Mouse (Mus musculus) hindbrain, embryonic 16.5 days (tissue): ENCODE measurements around the gene Plcg1. TPM values are rescaled to one million over a fixed set of nuclear protein-coding genes. Genes with fewer than 3 reads are reported as not detected.

ENCODE experiments used
- ATAC-seq: fragments of 200-750 bp; cut with Nextera tagmentation; 2 replicates; pipeline ENCODE4 v1.8.0; 2017; ENCODE audit warnings: moderate TSS enrichment, moderate library complexity
- H3K27ac ChIP-seq: fragments of 300-500 bp; sonication (generic); 2 replicates; pipeline ENCODE4 v1.5.1; 2014; ENCODE audit warnings: low read depth, mild to moderate bottlenecking, control low read depth, low read length, moderate library complexity
- H3K27me3 ChIP-seq: fragments of 300-500 bp; sonication (generic); replicated peaks from 2 replicates; pipeline ENCODE4 v1.6.1; 2014; ENCODE audit warnings: low read length; ENCODE audit not compliant: control insufficient read depth, insufficient read depth
- H3K36me3 ChIP-seq: fragments of 300-500 bp; sonication (generic); 2 replicates; pipeline ENCODE4 v1.6.1; 2014; ENCODE audit warnings: mild to moderate bottlenecking, low read length, moderate library complexity, mixed read lengths; ENCODE audit not compliant: control insufficient read depth, insufficient read depth
- H3K4me1 ChIP-seq: fragments of 300-500 bp; sonication (generic); 2 replicates; pipeline ENCODE4 v1.6.1; 2014; ENCODE audit warnings: low read depth, low read length; ENCODE audit not compliant: control insufficient read depth, insufficient read depth
- H3K4me2 ChIP-seq: fragments of 300-500 bp; sonication (generic); 2 replicates; pipeline ENCODE4 v1.6.1; 2014; ENCODE audit warnings: mild to moderate bottlenecking, low read length, control low read depth, moderate library complexity
- H3K4me3 ChIP-seq: fragments of 300-500 bp; sonication (generic); 2 replicates; pipeline ENCODE4 v1.5.1; 2014; ENCODE audit warnings: mild to moderate bottlenecking, low read length, control low read depth, moderate library complexity
- H3K9ac ChIP-seq: fragments of 300-500 bp; sonication (generic); 2 replicates; pipeline ENCODE4 v1.6.1; 2014; ENCODE audit warnings: low read depth, mild to moderate bottlenecking, control low read depth, low read length, moderate library complexity
- H3K9me3 ChIP-seq: fragments of 300-500 bp; sonication (generic); 2 replicates; pipeline ENCODE4 v1.6.1; 2014; ENCODE audit warnings: mild to moderate bottlenecking, low read length, moderate library complexity; ENCODE audit not compliant: control insufficient read depth
- WGBS: fragments of 180-500 bp; shearing (Covaris S2); extraction: QIAGEN DNeasy Blood & Tissue Kit; methylation state at CpG from one replicate; pipeline ENCODE4 v1.1.7; 2014; 5-methylcytosine and 5-hydroxymethylcytosine counted together
- polyA plus RNA-seq: library from polyadenylated mRNA; unstranded; fragments of >200 nt; fragmentation: Nextera tagmentation; extraction: Ambion mirVana; gene quantifications from 2 replicates; pipeline ENCODE4 v1.2.1, GENCODE M21; 2015

Gene Plcg1
- polyA plus RNA-seq, 1 experiment from 2014 or later, result 41.5 TPM

DNA sequence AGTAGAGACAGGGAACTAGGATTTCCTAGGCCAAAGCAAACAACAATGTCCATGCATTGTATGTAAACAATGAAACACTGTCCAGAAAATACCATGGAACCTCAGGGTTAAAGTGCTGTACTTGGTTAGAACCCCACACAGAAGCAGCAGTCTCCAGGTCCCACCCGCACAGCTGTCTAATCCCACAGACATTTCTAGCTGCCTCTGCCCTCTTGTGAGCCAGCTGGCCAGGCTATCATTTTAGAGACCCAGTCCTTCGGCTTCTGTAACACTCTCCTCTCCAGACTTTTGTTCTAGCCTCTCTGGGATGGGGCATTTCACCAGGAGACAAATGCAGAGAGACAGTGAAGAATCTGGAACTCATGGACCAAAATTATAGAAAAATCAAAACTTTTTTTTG is 46.9 kb downstream of the Plcg1 start:
- no peaks in the 10 kb centered on the region for H3K4me1 ChIP-seq
- no peaks in the 10 kb centered on the region for H3K27me3 ChIP-seq
- no peak overlapping the region for H3K4me3 ChIP-seq
- H3K27ac ChIP-seq, result no peak overlapping the region
- H3K4me2 ChIP-seq, result no peak overlapping the region
- no peak for ATAC-seq
- H3K9me3 ChIP-seq, result no peaks in the 10 kb centered on the region
- WGBS, result 93% methylated on average over 2 of the region's 2 CpGs
- H3K9ac ChIP-seq, result no peak overlapping the region
- H3K36me3 ChIP-seq, result peaks cover 6% of the 10 kb centered on the region; the same call in 1 of the 2 replicates

DNA sequence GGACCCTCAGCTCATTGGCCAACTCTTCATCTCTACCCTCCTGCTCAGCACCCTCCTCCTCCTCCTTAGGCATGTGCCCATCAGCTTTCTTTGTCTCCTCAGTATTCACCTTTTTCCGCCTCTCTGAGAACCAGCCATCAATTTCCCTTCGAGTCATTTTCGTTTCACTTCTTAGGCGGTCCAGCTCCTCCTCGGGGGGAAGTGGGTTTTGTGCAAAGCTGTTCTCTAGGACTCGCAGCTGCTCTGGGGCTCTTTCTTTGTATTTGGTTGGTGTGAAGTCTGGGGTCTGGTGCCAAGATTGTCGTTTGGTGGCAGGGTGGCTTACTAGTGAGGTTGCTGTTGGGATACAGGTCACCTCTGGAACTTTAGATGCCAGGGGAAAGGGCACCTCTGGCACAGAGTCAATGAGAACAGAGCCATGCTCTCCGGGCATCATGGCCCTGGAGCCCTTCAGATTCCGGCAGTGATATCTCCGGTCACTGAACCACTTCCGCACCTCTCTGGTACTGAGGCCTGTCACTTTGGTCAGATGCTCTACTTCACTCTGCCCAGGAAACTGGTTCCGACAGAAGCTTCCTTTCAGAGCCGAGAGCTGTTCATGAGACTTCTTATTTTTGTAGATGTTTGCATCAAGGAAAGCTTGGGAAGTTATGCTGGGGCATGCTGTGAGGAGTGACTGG is 49.2 kb downstream of the Plcg1 start:
- WGBS, result 86% methylated on average over 13 of the region's 13 CpGs
- Histone ChIP-seq H3K36me3 (peaks cover 6% of the 10 kb centered on the region; the same call in 1 of the 2 replicates), H3K4me1 (no peaks in the 10 kb centered on the region), H3K27me3 (no peaks in the 10 kb centered on the region), H3K4me2 (no peak overlapping the region), H3K9me3 (no peaks in the 10 kb centered on the region), H3K27ac (no peak overlapping the region), H3K4me3 (no peak overlapping the region), H3K9ac (no peak overlapping the region)
- ATAC-seq, result no peak

DNA sequence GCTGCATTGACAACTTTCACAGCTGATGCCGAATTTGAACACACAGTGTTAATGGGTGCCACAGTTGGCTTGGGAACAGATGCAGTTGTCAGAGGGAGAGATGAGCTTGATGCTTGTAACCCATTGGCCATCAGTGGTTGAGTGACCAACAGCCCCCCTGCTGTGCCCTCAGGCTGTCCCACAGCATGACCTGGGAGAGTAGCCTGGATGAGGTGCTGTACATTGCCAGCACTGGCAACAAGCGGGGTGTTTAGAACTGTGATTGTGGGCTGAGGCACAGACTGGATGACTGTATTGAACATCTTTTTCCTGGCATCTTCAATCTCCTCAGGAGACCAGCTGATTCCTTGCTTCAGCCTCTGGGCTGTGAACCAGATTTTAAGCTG is 49.7 kb downstream of the Plcg1 start:
- 94% methylated on average over 2 of the region's 2 CpGs for WGBS

DNA sequence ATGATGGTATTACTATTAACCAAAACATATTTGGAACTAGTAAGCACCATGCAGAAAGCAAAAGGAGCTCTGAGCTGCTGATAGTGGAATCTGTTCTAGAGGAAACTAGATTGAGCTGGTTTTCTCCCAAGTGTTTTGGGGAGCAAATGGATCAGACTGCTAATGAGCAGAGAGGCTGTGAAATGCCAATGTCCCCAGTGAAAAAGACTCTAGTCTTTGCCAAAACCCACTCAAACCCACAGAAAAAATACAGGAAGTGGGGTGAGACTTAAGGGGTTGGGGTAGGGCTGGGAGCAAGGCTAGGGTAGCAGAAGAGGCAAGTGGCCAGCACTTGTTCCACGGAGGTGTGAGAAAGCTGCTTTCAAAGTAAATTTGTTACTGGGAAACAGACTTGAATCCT is 55.2 kb downstream of the Plcg1 start:
- H3K27ac ChIP-seq, result peak overlapping the region; percentile 78
- no peaks in the 10 kb centered on the region for H3K27me3 ChIP-seq
- peaks cover 9% of the 10 kb centered on the region for H3K4me1 ChIP-seq
- H3K4me3 ChIP-seq, result no peak overlapping the region
- no peak overlapping the region for H3K4me2 ChIP-seq
- H3K9ac ChIP-seq, result no peak overlapping the region
- ATAC-seq, result peak; percentile 90
- 60% methylated on average over 1 of the region's 1 CpGs for WGBS
- no peaks in the 10 kb centered on the region for H3K9me3 ChIP-seq
- peaks cover 3% of the 10 kb centered on the region; the same call in 1 of the 2 replicates for H3K36me3 ChIP-seq

More for the DNA sequence above, 49.7 kb downstream of the Plcg1 start:
- H3K27me3 ChIP-seq, result no peaks in the 10 kb centered on the region
- no peak for ATAC-seq
- peaks cover 2% of the 10 kb centered on the region for H3K4me1 ChIP-seq
- no peak overlapping the region for H3K4me3 ChIP-seq
- no peak overlapping the region for H3K9ac ChIP-seq
- H3K9me3 ChIP-seq, result no peaks in the 10 kb centered on the region
- H3K27ac ChIP-seq, result no peak overlapping the region
- H3K4me2 ChIP-seq, result no peak overlapping the region
- H3K36me3 ChIP-seq, result peaks cover 6% of the 10 kb centered on the region; the same call in 1 of the 2 replicates

DNA sequence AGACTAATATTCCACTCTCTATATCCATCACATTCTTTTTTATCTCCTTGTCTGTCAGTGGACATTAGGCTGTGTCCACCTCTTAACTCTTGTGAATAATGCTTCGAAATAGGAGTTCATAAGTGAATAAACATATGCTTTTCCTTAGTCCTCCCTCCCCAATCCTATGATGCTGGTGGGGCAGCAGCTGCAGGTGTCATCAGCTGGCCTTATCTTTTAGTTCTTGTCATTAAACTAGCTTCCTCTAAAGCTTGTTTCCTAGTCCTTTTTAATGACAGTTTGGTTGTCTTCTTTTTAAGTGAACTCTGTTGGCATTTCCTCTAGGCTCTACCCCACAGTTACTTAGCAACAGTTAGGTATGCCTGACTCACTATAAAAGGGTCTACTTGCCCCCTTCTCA is 57.9 kb downstream of the Plcg1 start:
- H3K4me3 ChIP-seq, result no peak overlapping the region
- no peaks in the 10 kb centered on the region for H3K9me3 ChIP-seq
- H3K4me2 ChIP-seq, result no peak overlapping the region
- H3K27ac ChIP-seq, result no peak overlapping the region
- no peak for ATAC-seq
- peaks cover 9% of the 10 kb centered on the region for H3K4me1 ChIP-seq
- H3K36me3 ChIP-seq, result no peaks in the 10 kb centered on the region
- no peaks in the 10 kb centered on the region for H3K27me3 ChIP-seq
- WGBS, result 90% methylated on average over 1 of the region's 1 CpGs
- no peak overlapping the region for H3K9ac ChIP-seq

DNA sequence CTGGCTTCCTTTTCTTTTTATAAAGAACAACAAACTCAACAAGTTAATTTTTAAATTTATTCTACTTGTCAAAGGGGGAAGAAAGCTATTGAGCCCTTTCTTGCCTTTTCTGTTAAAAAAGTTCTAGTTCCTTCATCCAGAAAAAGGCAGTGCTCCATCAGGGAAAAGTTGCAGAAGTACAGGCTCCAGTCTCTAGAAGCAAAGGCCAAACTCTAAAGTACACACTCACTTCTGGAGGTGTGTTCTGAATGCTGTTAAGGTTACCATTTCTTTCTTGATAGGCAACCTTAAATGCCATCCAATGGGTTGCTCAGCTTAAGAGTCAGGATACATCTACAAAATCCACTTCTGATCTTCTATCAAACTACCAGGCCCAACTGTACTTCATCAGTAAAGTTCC is 58.6 kb downstream of the Plcg1 start:
- Histone ChIP-seq H3K4me3 (no peak overlapping the region), H3K36me3 (no peaks in the 10 kb centered on the region), H3K4me1 (peaks cover 9% of the 10 kb centered on the region), H3K9ac (no peak overlapping the region), H3K9me3 (no peaks in the 10 kb centered on the region), H3K4me2 (no peak overlapping the region), H3K27ac (no peak overlapping the region), H3K27me3 (no peaks in the 10 kb centered on the region)
- no peak for ATAC-seq

DNA sequence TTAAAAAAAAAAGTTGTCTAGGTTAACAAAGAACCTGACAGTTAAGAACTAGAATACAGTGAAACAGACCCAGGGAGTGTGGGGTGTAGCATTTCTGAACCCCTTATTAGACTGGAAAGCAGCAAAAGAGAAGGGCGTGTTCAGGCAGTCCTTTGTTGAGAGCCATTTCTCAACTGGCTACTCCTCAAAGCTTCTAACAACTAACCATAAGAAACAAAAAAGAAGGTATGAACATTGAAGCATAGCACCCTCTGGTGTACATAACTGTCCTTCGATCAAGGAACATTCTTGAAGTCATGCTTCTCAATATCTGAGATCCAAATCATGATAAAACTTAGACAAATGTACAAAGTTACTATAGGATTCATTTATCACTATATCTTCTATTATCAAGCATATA is 62.0 kb downstream of the Plcg1 start:
- 83% methylated on average over 2 of the region's 2 CpGs for WGBS
- no peak for ATAC-seq

DNA sequence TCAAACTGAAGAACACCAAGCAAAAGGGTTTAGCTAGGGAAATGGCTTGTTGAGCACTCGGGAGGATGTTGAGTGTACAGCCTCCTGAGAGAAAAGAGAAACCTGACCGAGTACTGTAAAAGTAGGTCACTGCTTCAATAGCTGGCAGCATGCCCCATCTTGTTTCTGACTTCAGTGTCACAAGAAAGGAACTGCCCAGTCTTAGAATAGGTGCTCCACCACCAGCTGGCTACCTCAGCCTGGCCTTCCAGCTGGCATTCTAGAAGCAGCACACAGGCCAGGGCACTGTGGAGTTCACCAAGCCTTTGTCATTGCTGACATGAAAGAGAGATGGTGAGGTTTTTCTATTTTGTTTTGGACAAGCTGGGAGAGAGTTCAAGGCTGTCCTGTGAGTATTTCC is 65.9 kb downstream of the Plcg1 start:
- no peak overlapping the region for H3K9ac ChIP-seq
- no peaks in the 10 kb centered on the region for H3K27me3 ChIP-seq
- no peak overlapping the region for H3K27ac ChIP-seq
- peak; percentile 88 for ATAC-seq
- H3K4me1 ChIP-seq, result no peaks in the 10 kb centered on the region
- H3K4me2 ChIP-seq, result no peak overlapping the region
- no peaks in the 10 kb centered on the region for H3K36me3 ChIP-seq
- no peak overlapping the region for H3K4me3 ChIP-seq
- no peaks in the 10 kb centered on the region for H3K9me3 ChIP-seq
- 48% methylated on average over 2 of the region's 2 CpGs for WGBS

More for the DNA sequence above, 62.0 kb downstream of the Plcg1 start:
- H3K9me3 ChIP-seq, result no peaks in the 10 kb centered on the region
- H3K4me1 ChIP-seq, result no peaks in the 10 kb centered on the region
- no peak overlapping the region for H3K9ac ChIP-seq
- H3K4me2 ChIP-seq, result no peak overlapping the region
- no peak overlapping the region for H3K27ac ChIP-seq
- H3K4me3 ChIP-seq, result no peak overlapping the region
- H3K27me3 ChIP-seq, result no peaks in the 10 kb centered on the region
- no peaks in the 10 kb centered on the region for H3K36me3 ChIP-seq

DNA sequence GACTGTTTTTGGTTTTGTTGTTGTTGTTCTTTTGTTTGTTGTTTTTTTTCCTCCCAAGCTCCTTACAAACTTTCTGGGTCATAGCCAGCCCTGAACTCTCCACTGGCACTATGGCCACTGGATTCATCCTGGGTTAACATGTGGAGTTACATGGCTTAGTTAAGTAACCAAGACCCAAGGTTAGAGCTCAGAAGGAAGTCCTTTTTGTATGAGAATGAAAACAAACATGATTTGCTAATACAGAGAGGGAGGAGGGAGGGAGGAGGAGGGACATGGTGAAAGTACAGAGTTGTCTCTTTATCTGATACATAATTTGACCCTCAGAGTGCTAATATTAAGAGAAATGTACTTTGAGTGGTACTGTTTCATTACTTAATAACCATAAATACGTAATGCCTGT is 67.1 kb downstream of the Plcg1 start:
- Histone ChIP-seq H3K9ac (no peak overlapping the region), H3K4me3 (no peak overlapping the region), H3K4me1 (no peaks in the 10 kb centered on the region), H3K9me3 (no peaks in the 10 kb centered on the region), H3K27me3 (no peaks in the 10 kb centered on the region), H3K36me3 (no peaks in the 10 kb centered on the region), H3K27ac (no peak overlapping the region), H3K4me2 (no peak overlapping the region)
- ATAC-seq, result no peak
- 90% methylated on average over 1 of the region's 1 CpGs for WGBS
